Mouse (Mus musculus): ENCODE results near the gene Ccl11. TPM values are rescaled to one million over a fixed set of nuclear protein-coding genes. Genes with fewer than 3 reads are reported as not detected.

Ccl11 gene
- polyA plus RNA-seq, 1 experiment from 2014 or later, result not detected

DNA sequence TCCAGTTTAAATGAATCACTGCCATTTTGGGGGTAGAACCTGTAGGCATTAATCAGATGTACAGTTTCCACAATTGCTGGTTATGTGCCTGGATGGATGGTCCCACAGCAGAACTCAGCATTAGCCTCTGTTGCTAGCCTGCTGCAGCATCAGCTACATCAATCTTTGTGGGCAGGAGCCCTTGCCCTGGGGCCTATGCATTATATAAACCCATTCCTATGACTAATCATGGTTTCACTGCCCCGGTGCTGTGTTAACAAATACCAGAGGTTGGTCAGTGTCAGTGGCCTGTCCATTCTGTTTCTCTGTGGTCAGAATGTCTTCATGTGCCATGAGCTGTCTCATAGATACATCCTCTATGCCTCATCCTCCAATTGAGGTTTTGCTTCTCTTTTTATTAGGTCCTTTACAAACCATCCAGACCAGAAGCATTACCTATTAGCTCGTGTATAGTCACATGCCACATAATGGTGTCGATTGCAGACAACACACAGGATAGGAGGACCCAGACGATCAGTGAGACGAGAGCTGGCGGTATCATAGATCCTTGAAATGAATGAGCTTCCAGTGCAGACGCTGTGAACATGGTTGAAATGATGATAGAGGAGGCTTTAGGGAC lies 9.4 kb downstream of the Ccl11 start:
- H3K4me1 ChIP-seq, result no peaks in the 10 kb centered on the region
- no peak overlapping the region for H3K27ac ChIP-seq
- no peaks in the 10 kb centered on the region for H3K27me3 ChIP-seq (replicated peaks)
- no peak overlapping the region for H3K4me3 ChIP-seq
- H3K36me3 ChIP-seq (replicated peaks), result no peaks in the 10 kb centered on the region
- no peak overlapping the region for H3K4me2 ChIP-seq
- 85% methylated on average over 7 of the region's 7 CpGs for WGBS
- no peak overlapping the region for H3K9ac ChIP-seq
- H3K9me3 ChIP-seq, result no peaks in the 10 kb centered on the region
- no peak for ATAC-seq (replicated peaks)

DNA sequence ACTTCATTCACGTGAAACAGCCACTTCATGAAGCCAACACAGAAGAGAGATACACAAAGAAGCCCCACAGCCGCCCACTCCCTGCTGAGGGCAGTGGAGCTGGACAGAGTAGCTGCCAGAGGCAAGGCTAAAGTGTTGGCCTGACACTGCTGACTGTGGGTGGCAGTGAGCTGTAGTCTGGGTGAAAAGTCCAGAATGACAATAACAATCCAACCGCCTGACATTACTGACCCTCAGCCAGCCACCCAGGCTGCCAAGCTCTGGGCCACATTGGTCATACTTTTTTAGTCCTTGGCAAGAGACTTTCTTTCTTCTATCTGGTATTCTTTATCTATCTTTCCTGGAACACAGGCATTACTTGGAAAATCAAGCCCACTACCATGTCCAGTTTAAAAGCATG lies 13.5 kb downstream of the Ccl11 start:
- Histone ChIP-seq H3K27me3 (replicated peaks) (no peaks in the 10 kb centered on the region), H3K27ac (no peak overlapping the region), H3K9me3 (no peaks in the 10 kb centered on the region), H3K4me2 (no peak overlapping the region), H3K9ac (no peak overlapping the region), H3K4me3 (no peak overlapping the region), H3K36me3 (replicated peaks) (no peaks in the 10 kb centered on the region), H3K4me1 (no peaks in the 10 kb centered on the region)
- ATAC-seq (replicated peaks), result no peak
- WGBS, result 79% methylated on average over 3 of the region's 3 CpGs

DNA sequence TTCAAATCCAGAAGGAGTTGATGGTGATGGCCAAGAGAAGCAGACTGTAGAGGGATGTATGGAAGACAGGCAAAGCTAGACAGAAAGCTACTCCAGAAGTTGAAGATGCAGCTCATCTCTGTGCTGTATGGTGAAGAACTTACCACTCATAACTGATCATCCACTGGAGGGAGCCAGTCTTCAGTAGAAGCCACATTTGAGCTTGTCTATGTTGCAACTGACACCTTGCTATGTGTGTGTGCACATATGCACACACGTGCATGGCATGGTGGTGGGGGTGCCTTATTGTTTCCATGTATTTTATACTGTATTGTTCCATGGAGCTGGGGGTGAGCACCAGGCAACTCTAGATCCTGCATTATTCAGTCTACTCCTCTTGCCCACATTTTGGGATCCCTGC lies 14.8 kb downstream of the Ccl11 start:
- Histone ChIP-seq H3K36me3 (replicated peaks) (no peaks in the 10 kb centered on the region), H3K27me3 (replicated peaks) (no peaks in the 10 kb centered on the region), H3K27ac (no peak overlapping the region), H3K4me2 (no peak overlapping the region), H3K9me3 (no peaks in the 10 kb centered on the region), H3K9ac (no peak overlapping the region), H3K4me1 (no peaks in the 10 kb centered on the region), H3K4me3 (no peak overlapping the region)
- WGBS, result 79% methylated on average over 1 of the region's 1 CpGs
- no peak for ATAC-seq (replicated peaks)

DNA sequence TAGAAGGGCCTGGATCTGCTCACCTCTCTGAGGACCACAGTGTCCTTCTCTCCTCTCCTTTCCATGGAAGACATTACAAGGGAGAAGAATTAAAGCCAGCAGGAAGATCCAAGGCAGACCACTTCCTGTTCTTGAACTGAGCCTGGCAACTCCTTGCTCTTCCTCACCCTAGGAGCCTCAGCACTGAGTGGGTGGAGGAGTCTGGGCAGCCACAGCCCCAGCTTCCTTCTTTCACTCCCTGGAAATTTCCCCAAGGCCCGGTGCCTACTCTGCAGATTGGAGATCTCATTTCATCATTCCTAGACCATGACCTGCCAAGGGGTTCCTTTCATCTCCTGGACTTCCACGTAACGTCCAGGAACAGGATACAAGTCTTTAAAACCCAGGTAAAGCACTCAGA lies 15.4 kb downstream of the Ccl11 start:
- Histone ChIP-seq H3K4me2 (no peak overlapping the region), H3K36me3 (replicated peaks) (no peaks in the 10 kb centered on the region), H3K4me1 (no peaks in the 10 kb centered on the region), H3K4me3 (no peak overlapping the region), H3K27ac (no peak overlapping the region), H3K9me3 (no peaks in the 10 kb centered on the region), H3K27me3 (replicated peaks) (no peaks in the 10 kb centered on the region), H3K9ac (no peak overlapping the region)
- no peak for ATAC-seq (replicated peaks)
- 91% methylated on average over 3 of the region's 3 CpGs for WGBS

DNA sequence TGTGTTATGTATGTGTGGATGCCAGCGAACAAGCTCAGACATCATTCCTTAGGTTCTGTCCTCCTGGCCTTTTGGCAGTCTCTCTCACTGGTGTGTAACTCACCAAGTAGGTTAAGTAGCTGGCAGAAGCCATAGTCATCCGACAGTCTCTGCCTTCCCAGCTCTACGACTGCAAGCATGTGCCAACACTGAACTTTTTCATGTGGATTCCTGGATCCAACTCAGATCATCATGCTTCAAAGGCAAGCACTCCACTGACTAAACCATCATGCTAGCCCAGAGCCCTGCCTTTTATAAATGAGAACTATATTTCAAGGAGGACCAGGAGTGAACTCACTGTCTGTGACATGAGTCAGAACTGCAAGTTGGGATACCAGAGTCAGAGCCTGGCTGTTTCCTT lies 16.1 kb downstream of the Ccl11 start:
- no peak overlapping the region for H3K27ac ChIP-seq
- no peaks in the 10 kb centered on the region for H3K36me3 ChIP-seq (replicated peaks)
- H3K4me1 ChIP-seq, result no peaks in the 10 kb centered on the region
- no peaks in the 10 kb centered on the region for H3K9me3 ChIP-seq
- H3K4me2 ChIP-seq, result no peak overlapping the region
- 90% methylated on average over 3 of the region's 3 CpGs for WGBS
- no peak overlapping the region for H3K9ac ChIP-seq
- H3K27me3 ChIP-seq (replicated peaks), result no peaks in the 10 kb centered on the region
- H3K4me3 ChIP-seq, result no peak overlapping the region
- ATAC-seq (replicated peaks), result no peak

DNA sequence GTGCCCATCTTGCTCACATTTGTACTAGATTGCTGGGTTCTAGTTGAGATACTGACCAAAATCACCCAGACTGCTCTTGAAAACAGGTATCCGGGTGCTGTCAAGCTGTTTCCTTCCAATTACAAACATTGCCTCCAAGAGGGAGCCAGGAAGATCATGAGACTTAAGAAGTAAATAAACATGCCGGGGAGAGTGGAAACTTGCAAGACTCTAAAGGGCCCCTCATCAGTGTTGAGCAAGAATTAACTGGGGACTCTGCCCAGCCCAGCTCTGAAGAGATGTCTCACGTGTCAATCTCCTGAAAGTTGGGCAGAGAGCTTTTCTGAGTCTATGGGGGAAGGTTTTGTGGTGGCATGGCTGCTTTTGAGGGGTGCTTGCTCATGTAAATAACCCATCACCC lies 19.4 kb downstream of the Ccl11 start:
- H3K27ac ChIP-seq, result no peak overlapping the region
- no peak overlapping the region for H3K4me3 ChIP-seq
- 71% methylated on average over 3 of the region's 3 CpGs for WGBS
- no peak overlapping the region for H3K4me2 ChIP-seq
- no peaks in the 10 kb centered on the region for H3K9me3 ChIP-seq
- no peaks in the 10 kb centered on the region for H3K36me3 ChIP-seq (replicated peaks)
- no peaks in the 10 kb centered on the region for H3K27me3 ChIP-seq (replicated peaks)
- H3K9ac ChIP-seq, result no peak overlapping the region
- H3K4me1 ChIP-seq, result no peaks in the 10 kb centered on the region
- no peak for ATAC-seq (replicated peaks)

DNA sequence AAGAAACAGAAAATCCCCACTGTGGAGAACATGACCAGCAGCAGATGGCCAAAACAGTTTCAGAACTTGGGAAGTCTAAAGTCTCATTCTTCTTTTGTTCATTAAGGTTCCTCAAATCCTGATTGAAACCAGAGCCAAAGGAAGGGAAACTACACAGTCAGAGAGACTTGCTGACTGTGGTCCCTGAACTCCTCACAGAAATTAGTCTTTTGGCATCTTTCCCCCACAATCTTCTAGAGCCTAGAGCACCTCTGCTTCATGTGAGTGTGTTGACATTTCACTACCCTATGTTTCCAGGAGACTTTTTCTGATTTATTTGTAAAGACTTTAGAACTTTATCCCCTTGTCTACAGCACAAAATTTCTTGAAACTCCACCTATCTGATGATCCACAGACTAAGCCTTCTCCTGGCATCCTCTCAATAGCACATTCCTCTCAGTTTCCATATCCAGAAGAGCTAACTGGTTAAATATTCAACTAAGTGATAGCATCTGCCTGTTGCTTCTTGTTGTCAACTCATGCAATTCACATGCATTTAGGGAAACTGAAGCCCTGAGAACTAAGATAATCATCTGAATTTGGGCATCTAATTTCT lies 20.6 kb downstream of the Ccl11 start:
- no peak overlapping the region for H3K4me2 ChIP-seq

DNA sequence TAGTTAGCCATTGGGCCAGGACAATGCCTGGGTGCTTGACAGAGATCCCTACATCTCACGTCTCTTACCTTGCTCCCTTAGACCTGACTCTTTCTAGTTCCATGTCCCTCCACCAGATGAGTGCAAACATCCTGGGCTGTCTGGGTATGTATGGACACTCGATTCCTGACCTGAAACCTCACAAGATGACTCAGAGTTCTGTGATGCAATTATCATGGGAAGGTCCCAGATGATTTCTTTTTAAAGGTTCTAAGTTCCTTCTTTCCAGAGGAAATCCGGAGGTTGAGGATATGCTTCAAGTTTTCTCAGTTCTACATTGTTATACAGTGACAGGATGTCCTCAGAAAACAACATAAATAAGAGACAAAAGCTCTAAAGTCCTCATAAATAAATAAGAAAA lies 23.2 kb downstream of the Ccl11 start:
- no peak for ATAC-seq (replicated peaks)
- 80% methylated on average over 3 of the region's 3 CpGs for WGBS

More for the DNA sequence above, 20.6 kb downstream of the Ccl11 start:
- ATAC-seq (replicated peaks), result no peak
- Histone ChIP-seq H3K27ac (no peak overlapping the region), H3K4me3 (no peak overlapping the region), H3K27me3 (replicated peaks) (no peaks in the 10 kb centered on the region), H3K9me3 (no peaks in the 10 kb centered on the region), H3K9ac (no peak overlapping the region), H3K36me3 (replicated peaks) (no peaks in the 10 kb centered on the region), H3K4me1 (no peaks in the 10 kb centered on the region)

DNA sequence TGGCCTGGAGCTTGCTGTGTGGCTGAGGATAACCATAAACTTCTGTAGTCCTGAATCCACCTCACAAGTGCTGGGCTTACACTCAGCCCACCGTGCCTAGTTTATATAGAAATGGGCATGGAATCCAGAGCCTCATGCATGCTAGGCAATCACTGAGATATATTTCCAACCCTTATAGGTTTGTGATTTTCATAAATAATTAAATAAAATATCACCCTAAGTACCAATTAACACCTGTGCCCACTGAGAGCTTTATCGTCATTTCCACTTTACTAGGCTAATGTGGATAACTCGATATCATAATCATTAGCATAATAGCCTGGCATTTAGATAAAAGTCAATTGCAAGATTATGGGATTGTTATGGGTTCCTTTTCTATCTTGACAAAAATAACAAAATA lies 26.7 kb downstream of the Ccl11 start:
- Histone ChIP-seq H3K36me3 (replicated peaks) (no peaks in the 10 kb centered on the region), H3K9me3 (no peaks in the 10 kb centered on the region), H3K4me2 (no peak overlapping the region), H3K4me1 (no peaks in the 10 kb centered on the region), H3K4me3 (no peak overlapping the region), H3K9ac (no peak overlapping the region), H3K27me3 (replicated peaks) (no peaks in the 10 kb centered on the region), H3K27ac (no peak overlapping the region)
- ATAC-seq (replicated peaks), result no peak
- WGBS, result 83% methylated on average over 3 of the region's 3 CpGs

More for the DNA sequence above, 23.2 kb downstream of the Ccl11 start:
- Histone ChIP-seq H3K27me3 (replicated peaks) (no peaks in the 10 kb centered on the region), H3K9me3 (no peaks in the 10 kb centered on the region), H3K4me1 (no peaks in the 10 kb centered on the region), H3K36me3 (replicated peaks) (no peaks in the 10 kb centered on the region), H3K9ac (no peak overlapping the region), H3K27ac (no peak overlapping the region), H3K4me2 (no peak overlapping the region), H3K4me3 (no peak overlapping the region)

DNA sequence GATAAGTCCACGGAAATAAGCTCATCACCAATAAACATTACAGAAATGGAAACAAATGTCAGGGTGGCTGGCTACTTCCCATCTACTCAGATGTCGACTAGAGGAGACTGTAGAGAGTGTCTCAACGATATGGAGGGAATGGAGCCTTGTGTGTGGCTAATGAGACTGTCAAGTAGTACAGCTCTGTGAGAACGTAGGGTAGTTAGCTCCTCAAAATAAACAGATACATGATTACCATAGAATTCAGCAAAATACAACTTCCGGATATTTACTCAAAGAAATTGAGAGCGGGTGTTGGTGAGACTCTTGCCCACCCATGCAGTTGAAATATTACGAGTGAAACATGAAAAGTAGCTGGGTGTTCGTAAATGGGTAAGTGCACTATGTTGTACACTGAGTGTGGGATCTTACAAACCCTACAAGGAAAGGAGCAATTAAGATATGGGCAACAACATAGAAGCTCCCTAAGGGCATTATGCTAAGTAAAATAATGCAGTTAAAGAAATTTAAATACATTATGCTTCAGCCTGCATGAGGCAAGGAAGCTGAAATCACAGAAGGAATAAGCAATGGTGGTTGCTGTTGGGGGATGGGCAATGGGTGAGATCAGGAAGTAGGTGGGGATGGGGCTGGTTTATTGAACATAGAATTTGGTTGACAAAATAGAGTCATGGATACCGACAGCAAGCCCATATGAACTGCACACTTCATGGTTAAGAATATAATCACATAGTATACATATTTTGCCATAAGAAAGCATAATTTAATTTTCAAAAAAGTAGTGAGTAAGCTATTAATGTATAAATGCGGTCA lies 42.1 kb downstream of the Ccl11 start:
- ATAC-seq (replicated peaks), result no peak
- no peak overlapping the region for H3K4me2 ChIP-seq
- no peaks in the 10 kb centered on the region for H3K9me3 ChIP-seq
- no peak overlapping the region for H3K27ac ChIP-seq
- H3K9ac ChIP-seq, result no peak overlapping the region
- H3K4me1 ChIP-seq, result no peaks in the 10 kb centered on the region
- no peaks in the 10 kb centered on the region for H3K36me3 ChIP-seq (replicated peaks)
- H3K4me3 ChIP-seq, result no peak overlapping the region
- H3K27me3 ChIP-seq (replicated peaks), result no peaks in the 10 kb centered on the region
- WGBS, result 88% methylated on average over 10 of the region's 10 CpGs

DNA sequence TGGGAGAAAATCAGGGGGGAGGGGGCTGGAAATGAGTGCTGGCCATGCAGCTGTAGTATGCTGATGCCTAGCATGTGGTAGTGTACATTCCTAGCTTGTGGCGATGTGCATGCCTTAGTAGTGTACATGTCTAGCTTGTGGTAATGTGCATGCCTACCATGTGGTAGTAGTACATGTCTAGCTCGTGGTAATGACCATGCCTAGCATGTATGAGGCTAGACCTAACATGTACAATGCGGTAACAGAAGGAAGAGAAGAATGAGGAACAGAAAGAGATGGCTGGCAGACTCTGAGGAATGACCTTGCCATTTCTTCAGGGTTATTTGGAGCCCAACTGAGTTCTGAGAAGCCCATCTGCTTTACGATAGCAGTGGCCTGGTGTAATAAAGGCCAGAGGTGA lies 43.5 kb downstream of the Ccl11 start:
- 89% methylated on average over 4 of the region's 4 CpGs for WGBS
- Histone ChIP-seq H3K27ac (no peak overlapping the region), H3K4me3 (no peak overlapping the region), H3K9me3 (no peaks in the 10 kb centered on the region), H3K9ac (no peak overlapping the region), H3K4me2 (no peak overlapping the region), H3K4me1 (no peaks in the 10 kb centered on the region), H3K27me3 (replicated peaks) (no peaks in the 10 kb centered on the region), H3K36me3 (replicated peaks) (no peaks in the 10 kb centered on the region)
- ATAC-seq (replicated peaks), result no peak

DNA sequence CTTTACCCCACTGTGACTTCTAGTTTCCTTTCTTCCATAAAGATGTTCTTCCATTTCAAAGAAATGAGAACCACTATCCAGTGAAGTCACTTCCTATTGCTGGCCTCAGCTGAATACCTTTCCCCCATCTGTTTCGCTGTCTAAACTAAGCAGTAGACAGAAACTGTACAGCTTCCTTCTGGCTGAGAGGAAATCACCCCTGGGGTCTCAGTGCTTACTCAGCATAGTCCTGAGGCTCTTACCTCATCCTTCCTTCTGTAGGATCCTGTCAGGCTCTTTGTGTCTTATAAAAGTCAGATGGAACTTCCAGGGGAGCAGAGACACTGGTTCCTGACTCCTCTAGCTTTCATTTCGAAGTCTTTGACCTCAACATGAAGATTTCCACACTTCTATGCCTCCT lies 43.9 kb downstream of the Ccl11 start, which contains the start of gene Ccl12:
Ccl12 (plus strand) TSS at position 317 of the 400 bp plus-strand sequence.
- Histone ChIP-seq H3K9me3 (no peaks in the 10 kb centered on the region), H3K9ac (no peak within 1 kb of the TSS), H3K36me3 (replicated peaks) (no peaks in the 10 kb centered on the region), H3K4me1 (no peaks in the 10 kb centered on the region), H3K27ac (no peak within 1 kb of the TSS), H3K4me2 (no peak within 1 kb of the TSS), H3K27me3 (replicated peaks) (no peaks in the 10 kb centered on the region), H3K4me3 (no peak within 1 kb of the TSS)
- ATAC-seq (replicated peaks), result no peak
- 71% methylated on average over 2 of the region's 2 CpGs for WGBS

DNA sequence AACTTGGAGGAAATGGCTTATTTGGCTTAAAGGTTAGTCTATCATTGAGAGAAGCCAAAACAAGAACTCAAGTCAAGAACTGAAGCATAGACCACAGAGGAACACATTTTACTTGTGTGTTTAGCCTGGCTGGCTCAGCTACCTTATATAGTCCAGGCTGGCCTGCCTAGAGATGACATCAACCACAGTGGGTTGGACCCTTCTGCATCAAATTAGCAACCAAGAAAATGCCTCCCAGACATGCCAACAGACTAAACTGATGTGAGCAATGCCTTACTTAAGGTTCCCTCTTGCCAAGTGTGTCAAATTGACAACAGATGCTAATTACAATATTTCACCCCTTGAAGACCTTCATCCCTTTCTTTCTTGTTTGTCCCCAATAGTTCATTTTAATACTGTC lies 52.0 kb downstream of the Ccl11 start:
- H3K4me3 ChIP-seq, result no peak overlapping the region
- H3K9me3 ChIP-seq, result no peaks in the 10 kb centered on the region
- ATAC-seq (replicated peaks), result no peak
- no peaks in the 10 kb centered on the region for H3K4me1 ChIP-seq
- no peaks in the 10 kb centered on the region for H3K27me3 ChIP-seq (replicated peaks)
- H3K9ac ChIP-seq, result no peak overlapping the region
- H3K4me2 ChIP-seq, result no peak overlapping the region
- H3K27ac ChIP-seq, result no peak overlapping the region
- H3K36me3 ChIP-seq (replicated peaks), result no peaks in the 10 kb centered on the region

All from midbrain, embryonic 15.5 days (tissue).